Mouse (Mus musculus): ENCODE data around the gene Ugt1a6a. TPM values are rescaled to one million over a fixed set of nuclear protein-coding genes. Genes with fewer than 3 reads are reported as not detected.
"Not testable (repeated sequence)": the region's sequence is repeated elsewhere in the genome, so short reads cannot be mapped to it uniquely, and the experiment has no call there.

Gene Ugt1a6a
- total RNA-seq (2021) = 1 to 10 TPM; 2.2 to 2.7 TPM

DNA sequence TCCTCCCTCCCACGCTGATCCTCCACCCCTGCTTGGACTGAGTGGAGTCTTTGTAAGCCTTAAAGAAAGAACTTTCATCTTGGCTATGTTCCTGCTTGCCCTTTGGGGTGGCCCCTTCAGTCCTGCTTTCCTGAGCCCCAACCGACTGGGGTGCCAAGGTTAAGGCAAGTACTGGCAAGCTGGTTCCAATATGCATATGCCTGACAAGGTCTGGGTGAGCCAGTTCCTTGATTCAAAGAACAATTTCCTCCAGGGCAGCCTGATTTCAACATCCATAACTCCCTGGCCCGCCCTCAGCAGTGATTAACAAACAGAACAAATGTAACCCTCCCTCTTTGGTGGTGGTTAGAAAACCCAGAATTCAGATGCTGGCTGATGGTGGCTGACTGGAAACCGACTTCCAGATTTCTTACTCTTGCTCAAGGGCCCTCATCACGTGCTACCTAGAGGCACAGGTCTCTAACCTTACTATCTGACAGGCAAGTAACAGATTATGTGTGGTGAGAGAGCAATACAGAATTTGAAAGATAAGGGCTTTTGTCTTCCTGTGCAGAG, at the start of gene Ugt1a6a:
Gene Ugt1a6a (plus strand): TSS at position 353 of the 555 bp plus-strand sequence.
- peak; percentile 20 to 22 for DNase-seq
- intact Hi-C loops (cut with DNase I) = not testable (repeated sequence)

DNA sequence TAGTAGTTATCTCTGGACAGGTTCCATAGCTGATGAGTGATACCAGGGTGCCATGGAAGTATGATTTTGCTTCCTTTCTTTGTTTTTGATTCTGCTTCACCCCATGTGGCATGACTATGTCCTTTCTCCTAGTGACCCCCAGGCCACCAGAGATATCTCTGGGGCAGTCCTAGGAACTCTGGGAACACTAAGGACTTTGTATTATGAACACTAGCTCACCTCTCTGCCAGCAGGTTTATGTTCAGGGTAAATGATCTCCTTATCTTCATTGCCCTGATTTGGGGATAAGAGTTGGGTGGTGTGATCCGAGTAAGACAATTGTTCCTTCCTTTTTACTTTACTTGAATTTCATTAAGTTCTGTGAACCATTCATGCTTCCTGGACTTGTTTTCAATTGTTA, 48.5 kb upstream of the Ugt1a6a start:
- DNase-seq = no peak
- intact Hi-C loops (cut with DNase I) = no loop called here

DNA sequence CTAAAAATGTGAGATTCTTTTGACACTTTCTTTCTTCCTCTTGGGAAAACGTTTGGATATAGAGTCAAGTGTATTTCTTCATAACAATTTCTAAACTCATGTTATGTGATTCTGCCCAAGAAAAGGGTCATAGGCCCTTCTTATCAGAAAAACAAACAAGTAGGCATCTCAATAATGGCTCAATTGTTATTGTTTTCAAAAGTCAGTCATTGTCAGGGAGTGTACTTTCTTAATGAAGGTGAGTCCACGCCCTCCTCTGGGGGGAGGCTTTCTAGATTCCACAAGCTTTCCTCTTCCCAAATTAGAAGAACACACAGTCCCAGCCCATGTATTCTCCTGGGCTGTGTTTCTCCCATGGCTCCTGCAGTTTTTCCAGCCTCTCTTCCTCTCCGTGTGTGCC, 47.1 kb upstream of the Ugt1a6a start, which contains the start of gene Ugt1a8:
Gene Ugt1a8 (plus strand): TSS at position 301 of the 400 bp plus-strand sequence.
- no peak for DNase-seq
- intact Hi-C loops (cut with DNase I) = no loop called here

DNA sequence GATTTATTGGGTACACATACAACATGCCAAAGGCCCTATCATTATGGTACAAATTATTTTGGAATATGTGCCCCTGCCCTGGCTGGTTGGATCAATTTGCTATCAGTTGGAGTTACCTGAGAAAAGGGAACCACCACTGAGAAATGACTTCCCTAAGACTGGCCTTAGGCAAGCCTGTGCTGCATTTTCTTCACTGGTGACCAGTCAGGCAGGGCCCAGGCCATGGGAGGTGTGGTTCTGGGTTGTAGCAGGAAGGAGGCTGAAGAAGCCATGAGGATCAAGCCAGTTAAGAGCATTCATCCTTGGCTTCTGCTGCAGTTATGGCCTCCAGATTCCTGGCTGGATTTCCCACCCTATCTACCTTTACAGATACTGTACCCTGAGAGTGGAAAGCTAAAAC, 42.3 kb upstream of the Ugt1a6a start:
- no peak for DNase-seq
- intact Hi-C loops (cut with DNase I) = no loop called here

DNA sequence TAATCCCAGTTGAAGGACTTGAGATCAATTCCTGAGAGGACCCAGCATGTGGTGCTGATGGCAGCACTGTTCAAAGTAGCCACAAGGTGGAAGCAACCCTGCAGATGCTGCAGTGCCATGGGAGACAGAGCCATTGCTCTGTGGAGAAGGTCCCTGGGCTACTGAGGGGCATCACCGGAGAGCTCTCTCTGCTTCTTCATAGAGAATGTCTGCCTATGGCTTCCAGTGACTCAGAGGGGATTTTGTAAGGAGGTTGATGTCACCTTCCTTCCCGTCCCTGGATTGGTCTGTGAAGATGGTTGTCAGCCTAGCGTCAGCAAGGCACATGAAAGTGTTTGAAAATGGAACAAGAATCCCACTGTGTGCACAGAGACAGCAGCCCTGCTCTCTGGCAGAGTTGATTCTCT, 40.3 kb upstream of the Ugt1a6a start:
- intact Hi-C loops (cut with DNase I) = not testable (repeated sequence)
- peak in 1 of 2 experiments; percentile 8 for DNase-seq

DNA sequence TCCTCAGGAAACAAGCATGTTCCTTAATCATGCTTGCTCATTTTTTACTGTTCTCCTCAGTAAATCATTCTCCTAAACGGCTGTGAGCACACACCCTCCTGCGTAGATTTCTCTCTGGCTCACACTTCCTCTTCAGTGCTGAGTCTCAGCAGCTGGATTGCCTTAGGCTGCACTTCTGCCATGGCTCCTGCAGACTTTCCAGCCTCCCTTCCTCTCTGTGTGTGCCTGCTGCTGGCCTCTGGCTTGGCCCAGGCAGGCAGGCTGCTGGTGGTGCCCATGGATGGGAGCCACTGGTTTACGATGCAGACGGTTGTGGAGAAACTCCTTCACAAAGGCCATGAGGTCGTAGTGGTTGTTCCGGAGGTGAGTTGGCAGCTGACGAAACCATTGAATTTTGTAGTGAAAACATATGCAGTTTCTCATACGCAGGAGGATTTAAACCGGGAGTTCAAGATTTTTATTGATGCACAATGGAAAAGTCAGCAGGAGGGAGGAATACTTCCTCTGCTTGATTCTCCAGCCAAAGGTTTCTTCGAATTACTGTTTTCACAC, 39.6 kb upstream of the Ugt1a6a start, which contains the start of gene Ugt1a7c:
Gene Ugt1a7c (plus strand): TSS at position 122 of the 552 bp plus-strand sequence.
- DNase-seq = peak; percentile 42 to 55
- intact Hi-C loops (cut with DNase I) = no loop called here

DNA sequence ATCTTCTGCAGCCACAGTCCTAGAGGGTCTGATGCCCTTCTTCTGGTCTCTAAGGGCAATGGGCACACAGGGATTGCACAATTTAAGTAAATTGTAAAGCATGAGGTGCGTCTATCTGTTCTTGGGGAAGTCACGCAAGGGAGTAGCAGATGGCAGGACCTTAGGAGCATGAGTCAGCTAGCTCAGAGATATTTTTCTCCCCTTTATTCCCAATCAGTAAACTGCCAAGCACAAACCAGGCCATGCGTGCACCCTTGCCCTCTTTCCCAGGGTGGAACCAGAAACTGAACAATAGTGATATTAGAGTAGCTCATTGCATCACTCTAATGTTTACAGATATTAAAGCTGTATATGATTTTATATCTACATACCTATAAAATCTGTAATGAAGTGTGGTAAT, 36.1 kb upstream of the Ugt1a6a start:
- DNase-seq; intact Hi-C loops (cut with DNase I): not testable (repeated sequence)

DNA sequence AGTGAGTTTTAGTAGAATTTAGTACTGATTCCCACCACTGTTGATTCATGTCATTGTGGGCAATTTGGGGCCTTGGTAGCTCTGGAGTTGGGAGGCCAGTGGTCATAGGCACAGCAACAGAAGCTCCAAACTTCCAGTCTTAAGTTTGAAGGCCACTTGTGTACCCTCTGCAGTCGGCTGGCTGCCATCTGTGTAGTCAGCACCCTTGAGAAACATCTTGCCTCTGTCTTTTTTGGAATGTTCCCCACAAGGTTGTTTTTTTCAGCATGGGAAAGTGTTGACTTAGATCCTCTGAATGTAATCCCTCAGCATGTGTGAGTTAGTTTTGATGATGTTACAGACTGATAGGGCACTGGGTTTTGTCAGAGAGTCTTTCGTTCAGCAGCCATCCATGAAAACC, 34.9 kb upstream of the Ugt1a6a start:
- intact Hi-C loops (cut with DNase I); DNase-seq: not testable (repeated sequence)

DNA sequence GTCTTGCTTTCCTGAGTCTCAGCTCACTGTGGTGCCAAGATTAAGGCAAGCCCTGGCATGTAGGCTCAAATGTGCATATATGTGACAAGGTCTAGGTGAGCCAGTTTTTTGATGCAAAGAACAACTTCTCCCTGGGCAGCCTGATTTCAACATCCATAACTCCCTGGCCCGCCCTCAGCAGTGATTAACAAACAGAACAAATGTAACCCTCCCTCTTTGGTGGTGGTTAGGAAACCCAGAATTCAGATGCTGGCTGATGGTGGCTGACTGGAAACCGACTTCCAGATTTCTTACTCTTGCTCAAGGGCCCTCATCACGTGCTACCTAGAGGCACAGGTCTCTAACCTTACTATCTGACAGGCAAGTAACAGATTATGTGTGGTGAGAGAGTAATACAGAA, 31.6 kb upstream of the Ugt1a6a start, which contains the start of gene Ugt1a6b:
Gene Ugt1a6b (plus strand): TSS at position 234 of the 400 bp plus-strand sequence.
- intact Hi-C loops (cut with DNase I); DNase-seq: not testable (repeated sequence)

DNA sequence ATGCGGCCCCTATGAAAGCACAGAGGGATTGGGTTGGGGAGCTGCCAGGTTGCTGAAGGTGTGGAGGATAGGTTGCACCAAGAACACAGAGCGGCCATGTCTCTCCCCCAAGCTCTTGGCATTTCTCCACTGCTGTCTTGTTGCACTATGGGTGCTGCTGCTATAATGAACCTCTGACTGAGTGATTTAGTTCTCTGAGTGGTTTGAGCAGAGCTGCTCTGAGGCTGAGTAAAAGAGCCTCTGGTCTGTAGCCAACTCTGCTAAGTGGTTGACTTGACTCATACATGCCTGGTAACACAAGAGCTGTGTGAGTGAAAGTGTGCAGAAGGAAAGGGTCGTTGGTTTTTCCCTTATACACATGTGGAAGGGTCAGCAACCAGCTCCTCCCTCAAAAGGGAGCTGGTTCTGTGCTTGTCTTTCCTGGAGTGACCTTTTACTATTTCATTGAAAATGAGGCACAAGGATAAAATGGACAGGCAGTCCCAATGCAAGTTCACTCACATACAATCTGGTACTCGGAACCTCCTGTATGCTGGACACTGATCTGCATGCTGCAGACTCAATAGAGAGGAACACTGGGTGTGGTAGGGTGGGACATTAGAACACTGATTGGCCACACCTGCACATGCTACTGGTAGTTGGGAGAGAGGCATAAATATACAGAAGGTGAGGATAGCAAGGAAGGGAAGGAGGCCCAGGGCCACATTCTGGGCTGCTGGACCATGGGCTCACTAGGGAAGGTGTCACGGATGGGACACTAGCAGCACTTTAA, 30.7 kb upstream of the Ugt1a6a start:
- DNase-seq; intact Hi-C loops (cut with DNase I): not testable (repeated sequence)

DNA sequence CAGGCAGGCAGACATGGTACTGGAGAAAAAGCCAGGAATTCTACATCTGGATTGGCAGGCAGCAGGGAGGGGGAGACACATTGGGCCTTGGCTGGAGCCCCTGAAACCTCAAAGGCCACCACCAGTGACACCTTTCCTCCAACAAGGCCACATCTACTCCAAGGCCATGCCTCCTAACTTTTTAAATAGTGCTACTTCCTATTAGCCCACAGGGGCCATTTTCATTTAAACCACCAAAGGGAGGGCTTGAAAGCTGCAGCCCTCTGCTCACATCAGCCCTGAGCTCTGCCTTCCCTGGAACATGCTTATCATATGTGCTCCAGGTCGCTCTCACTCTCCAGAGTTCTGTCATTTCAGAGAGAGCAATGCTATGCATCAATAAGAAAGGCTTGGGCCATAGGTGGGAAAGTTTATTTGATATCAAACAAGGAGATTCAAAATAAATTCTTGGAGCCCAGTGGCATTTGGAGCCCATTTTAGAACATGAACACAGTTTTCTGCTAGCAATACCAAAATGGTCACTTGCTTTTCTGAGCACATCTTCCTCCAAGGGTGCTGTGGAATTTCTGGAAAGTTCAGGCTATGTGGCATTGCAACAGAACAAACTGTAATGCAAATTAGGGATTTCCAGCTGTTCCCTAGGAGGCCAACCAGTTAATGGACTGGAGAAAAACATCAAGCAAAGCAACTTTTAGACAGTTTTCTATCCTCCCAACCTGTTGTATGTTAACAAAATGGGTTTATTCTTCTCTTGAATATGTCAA, 29.8 kb upstream of the Ugt1a6a start:
- intact Hi-C loops (cut with DNase I) = no loop called here
- no peak for DNase-seq

DNA sequence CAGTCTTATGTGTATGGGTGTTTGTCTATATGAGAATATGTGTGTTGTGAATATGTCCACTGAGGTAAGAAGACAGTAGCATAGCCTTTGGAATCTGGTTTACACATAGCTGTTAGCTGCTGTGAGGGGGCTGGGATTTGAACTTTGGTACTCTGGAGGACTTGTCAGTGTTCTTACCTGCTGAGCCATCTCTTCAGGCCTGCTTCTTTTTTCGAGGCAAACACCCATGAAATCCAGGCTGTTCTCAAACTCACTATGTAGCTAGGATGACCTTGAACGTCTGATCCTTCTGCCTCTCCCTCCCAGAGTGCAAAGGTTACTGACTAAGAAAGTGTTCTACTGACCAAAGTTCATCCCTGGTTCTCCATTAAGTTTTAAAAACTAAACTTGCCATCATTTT, 29.0 kb upstream of the Ugt1a6a start:
- intact Hi-C loops (cut with DNase I) = no loop called here
- no peak for DNase-seq

DNA sequence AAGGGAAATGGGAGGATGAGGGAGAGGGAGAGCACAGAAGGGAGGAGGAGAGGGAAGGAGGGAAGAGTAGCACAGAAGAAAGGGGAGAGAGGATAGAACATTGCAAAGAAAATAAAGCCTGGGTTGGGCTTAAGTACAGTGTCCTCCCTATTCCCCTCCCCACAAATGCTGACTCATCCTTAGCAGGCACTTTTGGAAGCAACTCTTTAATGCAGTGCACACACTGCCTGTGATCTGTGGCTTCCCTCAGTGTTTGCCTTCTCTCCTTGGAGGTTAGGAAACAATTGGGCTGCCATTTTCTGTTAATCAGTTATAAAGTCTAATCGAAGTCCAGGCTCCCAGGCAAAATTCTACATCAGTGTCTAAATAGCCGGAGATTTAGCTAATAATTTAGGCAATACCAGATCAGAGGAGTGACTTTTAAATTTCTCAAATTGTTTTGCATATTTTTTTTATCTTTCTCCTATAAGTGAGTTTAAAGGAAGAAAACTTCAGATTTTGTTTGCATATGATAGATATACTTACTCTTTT, 25.5 kb upstream of the Ugt1a6a start:
- DNase-seq; intact Hi-C loops (cut with DNase I): not testable (repeated sequence)

DNA sequence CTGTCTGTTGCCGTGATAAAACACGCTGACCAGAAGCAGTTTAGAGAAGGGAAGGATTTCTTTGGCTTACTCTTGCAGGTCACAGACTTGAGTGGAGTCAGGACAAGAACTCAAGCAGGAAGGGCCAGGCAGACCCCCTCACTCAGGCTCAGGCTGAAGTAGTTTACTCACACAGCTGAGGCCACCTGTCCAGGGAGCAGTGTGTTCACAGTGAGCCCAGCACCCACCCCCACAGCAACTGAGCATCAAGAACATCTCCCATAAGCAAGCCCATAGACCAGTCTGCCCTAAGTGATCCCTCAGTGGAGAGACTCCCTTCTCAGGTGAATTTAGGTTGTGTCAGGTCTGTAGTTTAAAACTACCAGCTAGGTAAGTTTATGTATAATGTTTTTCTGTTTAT, 25.0 kb upstream of the Ugt1a6a start:
- intact Hi-C loops (cut with DNase I) = not testable (repeated sequence)

DNA sequence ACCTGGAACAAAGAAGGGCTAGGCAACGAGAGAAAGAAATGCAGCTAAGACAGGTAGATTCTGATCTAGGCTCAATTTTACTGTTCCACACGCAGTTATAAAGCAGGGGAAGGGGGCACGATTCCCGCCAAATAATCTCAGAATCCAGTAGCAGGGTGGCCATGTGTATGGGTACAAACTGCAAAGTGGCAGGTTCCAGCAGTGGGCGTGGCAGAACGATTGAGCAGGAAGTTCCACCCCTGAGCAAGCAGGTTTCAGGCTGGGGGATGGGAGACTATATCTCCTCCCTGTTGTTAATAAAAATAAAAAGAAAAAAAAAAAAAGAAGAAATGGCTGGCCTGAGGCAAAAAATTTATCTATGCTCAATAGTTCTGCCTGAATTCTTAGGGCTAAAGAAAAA, 21.8 kb upstream of the Ugt1a6a start:
- intact Hi-C loops (cut with DNase I); DNase-seq: not testable (repeated sequence)

More for the DNA sequence above, 25.0 kb upstream of the Ugt1a6a start:
- not testable (repeated sequence) for DNase-seq

DNA sequence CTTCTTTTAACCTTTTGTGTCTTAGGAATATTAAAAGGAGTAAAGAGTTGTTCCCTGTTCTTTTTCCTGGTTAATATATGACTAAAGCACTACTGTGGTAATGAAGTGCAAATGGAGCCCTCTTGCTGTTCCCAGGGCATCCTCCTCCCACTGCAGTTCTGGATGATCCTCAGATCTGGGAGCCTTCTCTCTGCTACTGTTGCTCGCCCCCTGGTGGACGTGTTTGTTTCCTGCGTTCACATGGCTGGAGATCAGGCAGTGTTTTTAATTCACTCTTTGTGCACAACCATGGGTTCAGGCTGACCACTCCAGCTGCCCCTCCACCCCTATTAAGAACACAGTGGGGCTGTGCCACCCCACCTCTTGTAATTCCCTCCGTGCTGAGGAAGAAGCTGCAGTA, 14.1 kb upstream of the Ugt1a6a start:
- intact Hi-C loops (cut with DNase I); DNase-seq: not testable (repeated sequence)

DNA sequence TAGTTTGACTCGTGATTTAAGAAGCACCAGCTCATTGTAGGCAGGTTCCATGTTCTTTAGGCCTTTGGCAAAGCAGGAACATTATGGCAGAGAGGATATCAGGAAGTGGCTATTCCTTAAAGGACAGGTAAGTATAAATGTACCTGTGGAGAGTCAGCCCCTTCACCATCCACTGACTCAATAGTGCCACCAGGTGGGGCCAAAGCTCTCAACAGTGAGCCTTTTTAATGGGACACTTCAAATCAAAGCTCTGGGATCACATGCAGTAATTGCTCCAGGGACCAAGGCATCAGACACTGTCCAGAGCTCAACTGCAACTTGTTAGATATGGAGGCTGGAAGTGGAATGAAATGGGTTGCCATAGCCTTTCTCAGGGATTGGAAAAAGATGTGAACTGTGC, 13.1 kb upstream of the Ugt1a6a start:
- intact Hi-C loops (cut with DNase I); DNase-seq: not testable (repeated sequence)

DNA sequence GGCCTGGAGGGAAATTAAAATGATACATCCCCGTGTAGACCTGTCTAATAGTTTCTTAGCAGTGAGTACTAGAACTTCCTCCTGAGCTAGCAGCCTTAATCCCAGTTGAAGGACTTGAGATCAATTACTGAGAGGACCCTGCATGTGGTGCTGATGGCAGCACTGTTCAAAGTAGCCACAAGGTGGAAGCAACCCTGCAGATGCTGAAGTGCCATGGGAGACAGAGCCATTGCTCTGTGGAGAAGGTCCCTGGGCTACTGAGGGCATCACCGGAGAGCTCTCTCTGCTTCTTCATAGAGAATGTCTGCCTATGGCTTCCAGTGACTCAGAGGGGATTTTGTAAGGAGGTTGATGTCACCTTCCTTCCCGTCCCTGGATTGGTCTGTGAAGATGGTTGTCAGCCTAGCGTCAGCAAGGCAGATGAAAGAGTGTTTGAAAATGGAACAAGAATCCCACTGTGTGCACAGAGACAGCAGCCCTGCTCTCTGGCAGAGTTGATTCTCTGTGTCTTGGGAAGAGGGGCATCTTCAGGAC, 8.7 kb upstream of the Ugt1a6a start:
- not testable (repeated sequence) for DNase-seq

DNA sequence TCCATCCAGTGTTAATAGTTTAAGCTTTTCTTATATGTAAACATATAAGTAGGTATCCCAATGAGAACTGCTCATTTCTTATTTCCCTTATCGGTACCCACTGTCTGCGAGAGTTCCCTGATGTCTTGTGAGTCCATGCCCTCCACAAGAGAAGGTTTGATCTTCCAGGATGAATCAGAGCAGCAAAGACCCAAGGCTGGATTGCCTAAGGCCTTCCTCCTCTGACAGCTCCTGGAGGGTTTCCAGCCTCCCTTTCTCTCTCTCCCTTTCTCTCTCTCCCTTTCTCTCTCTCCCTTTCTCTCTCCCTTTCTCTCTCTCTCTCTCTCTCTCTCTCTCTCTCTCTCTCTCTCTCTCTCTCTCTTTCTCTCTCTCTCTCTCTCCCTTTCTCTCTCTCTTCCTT, 5.5 kb upstream of the Ugt1a6a start:
- DNase-seq; intact Hi-C loops (cut with DNase I): not testable (repeated sequence)

More for the DNA sequence above, 8.7 kb upstream of the Ugt1a6a start:
- intact Hi-C loops (cut with DNase I) = not testable (repeated sequence)

DNA sequence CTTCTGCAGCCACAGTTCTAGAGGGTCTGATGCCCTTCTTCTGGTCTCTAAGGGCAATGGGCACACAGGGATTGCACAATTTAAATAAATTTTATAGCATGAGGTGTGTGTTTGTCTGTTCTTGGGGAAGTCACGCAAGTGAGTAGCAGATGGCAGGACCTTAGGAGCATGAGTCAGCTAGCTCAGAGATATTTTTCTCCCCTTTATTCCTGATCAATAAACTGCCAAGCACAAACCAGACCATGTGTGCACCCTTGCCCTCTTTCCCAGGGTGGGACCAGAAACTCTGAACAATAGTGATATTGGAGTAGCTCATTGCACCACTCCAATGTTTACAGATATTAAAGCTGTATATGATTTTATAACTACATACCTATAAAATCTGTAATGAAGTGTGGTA, 4.4 kb upstream of the Ugt1a6a start:
- intact Hi-C loops (cut with DNase I); DNase-seq: not testable (repeated sequence)

Measured in heart, postnatal 10 days (tissue).